Mouse (Mus musculus) spleen, adult 2 months (tissue): ENCODE measurements around the gene Vldlr. TPM values are rescaled to one million over a fixed set of nuclear protein-coding genes. Genes with fewer than 3 reads are reported as not detected.

ENCODE experiments used
- DNase-seq, 2 experiments: peaks; one replicate each; pipeline versions ENCODE4 v3.0.0 to v3.0.0-alpha.2; 2012 to 2021; ENCODE audit warnings: low spot score in 2 of 2, low read depth in 1 of 2
- H3K27ac ChIP-seq: fragments of 200-500 bp; 2 replicates; pipeline ENCODE4 v1.5.1; 2012; ENCODE audit warnings: low read length, inconsistent platforms; ENCODE audit not compliant: insufficient read depth
- H3K27me3 ChIP-seq: fragments of 200-500 bp; 2 replicates; pipeline ENCODE4 v1.6.1; 2012; ENCODE audit warnings: mild to moderate bottlenecking, moderate library complexity, low read length, inconsistent platforms; ENCODE audit not compliant: control insufficient read depth, insufficient read depth
- H3K36me3 ChIP-seq: fragments of 200-500 bp; 2 replicates; pipeline ENCODE4 v1.6.1; 2012; ENCODE audit warnings: mild to moderate bottlenecking, low read length, inconsistent platforms; ENCODE audit not compliant: control insufficient read depth, insufficient read depth
- H3K4me1 ChIP-seq: fragments of 200-500 bp; 2 replicates; pipeline ENCODE4 v1.6.1; 2011; ENCODE audit warnings: inconsistent platforms; ENCODE audit not compliant: control insufficient read depth, insufficient read depth, insufficient read length
- H3K4me3 ChIP-seq: fragments of 200-500 bp; 2 replicates; pipeline ENCODE4 v1.5.1; 2011; ENCODE audit warnings: mild to moderate bottlenecking, inconsistent platforms; ENCODE audit not compliant: insufficient read depth, insufficient read length; ENCODE audit errors: extremely low read depth
- CTCF ChIP-seq: fragments of 200-500 bp; IDR thresholded peaks from 2 replicates; pipeline ENCODE4 v1.5.1; 2011; ENCODE audit warnings: mild to moderate bottlenecking, inconsistent platforms; ENCODE audit not compliant: insufficient read depth, insufficient read length, insufficient replicate concordance; ENCODE audit errors: extremely low read depth
- POLR2A ChIP-seq: fragments of 200-500 bp; IDR thresholded peaks from 2 replicates; pipeline ENCODE4 v1.6.1; 2011; ENCODE audit warnings: low read depth, low read length, inconsistent platforms
- WGBS: fragments of 180-500 bp; shearing (Covaris S2); methylation state at CpG from one replicate; pipeline ENCODE4 v1.1.7; 2018; 5-methylcytosine and 5-hydroxymethylcytosine counted together
- polyA plus RNA-seq: library from polyadenylated mRNA; depleted of rRNA; stranded (reverse); fragments of >200 nt; gene quantifications from 2 replicates; pipeline ENCODE4 v1.2.3, GENCODE M21; 2012

Gene Vldlr
- polyA plus RNA-seq, 1 experiment: 1.4 TPM

GRCm38 (mm10) chr19:27217404-27217940 lies 1.2 kb downstream of the Vldlr start:
- no peak for TF ChIP-seq POLR2A
- no peak for TF ChIP-seq CTCF
- peaks cover 4% of the 10 kb centered on the region for H3K4me1 ChIP-seq
- DNase-seq: no peak
- H3K27me3 ChIP-seq: peaks cover 10% of the 10 kb centered on the region
- no peaks in the 10 kb centered on the region for H3K36me3 ChIP-seq
- peak overlapping the region; percentile 30; the same call in 1 of the 2 replicates for H3K4me3 ChIP-seq
- WGBS: 1% methylated on average over 36 of the region's 52 CpGs
- H3K27ac ChIP-seq: no peak overlapping the region

GRCm38 (mm10) chr19:27217941-27218411 lies 1.7 kb downstream of the Vldlr start:
- Histone ChIP-seq H3K27ac (no peak overlapping the region), H3K4me1 (peaks cover 4% of the 10 kb centered on the region), H3K36me3 (no peaks in the 10 kb centered on the region), H3K27me3 (peaks cover 10% of the 10 kb centered on the region), H3K4me3 (peak overlapping the region; percentile 9; the same call in 1 of the 2 replicates)
- under 1% methylated on average over 32 of the region's 32 CpGs for WGBS
- TF ChIP-seq POLR2A: no peak
- no peak for TF ChIP-seq CTCF
- no peak for DNase-seq

- 3% methylated on average over 30 of the region's 30 CpGs for WGBS
- DNase-seq: no peak
- H3K27me3 ChIP-seq: peaks cover 10% of the 10 kb centered on the region
Observed at GRCm38 (mm10) chr19:27218561-27219262, 2.4 kb downstream of the Vldlr start.

GRCm38 (mm10) chr19:27219586-27219985 lies 3.3 kb downstream of the Vldlr start:
- TF ChIP-seq POLR2A (no peak), CTCF (no peak)
- no peaks in the 10 kb centered on the region for H3K36me3 ChIP-seq
- no peak for DNase-seq

More at GRCm38 (mm10) chr19:27218561-27219262, 2.4 kb downstream of the Vldlr start:
- Histone ChIP-seq H3K27ac (no peak overlapping the region), H3K4me1 (peaks cover 4% of the 10 kb centered on the region), H3K4me3 (peak overlapping the region; percentile 3; the same call in 1 of the 2 replicates), H3K36me3 (no peaks in the 10 kb centered on the region)
- TF ChIP-seq CTCF: no peak
- no peak for TF ChIP-seq POLR2A

GRCm38 (mm10) chr19:27223046-27223445 lies 6.8 kb downstream of the Vldlr start:
- 0 out of 2 replicates have a peak, but pooled peaks cover 1% of the 10 kb centered on the region for H3K27me3 ChIP-seq
- H3K27ac ChIP-seq: no peak overlapping the region
- DNase-seq: no peak
- 79% methylated on average over 6 of the region's 6 CpGs for WGBS
- no peaks in the 10 kb centered on the region for H3K36me3 ChIP-seq
- no peak for TF ChIP-seq CTCF
- no peak for TF ChIP-seq POLR2A
- H3K4me3 ChIP-seq: no peak overlapping the region
- no peaks in the 10 kb centered on the region; the same call in 1 of the 2 replicates for H3K4me1 ChIP-seq

More at GRCm38 (mm10) chr19:27219586-27219985, 3.3 kb downstream of the Vldlr start:
- peaks cover 10% of the 10 kb centered on the region for H3K27me3 ChIP-seq
- peaks cover 4% of the 10 kb centered on the region for H3K4me1 ChIP-seq
- H3K27ac ChIP-seq: no peak overlapping the region
- H3K4me3 ChIP-seq: no peak overlapping the region

- 65% methylated on average over 1 of the region's 1 CpGs for WGBS
- Histone ChIP-seq H3K4me3 (no peak overlapping the region), H3K36me3 (no peaks in the 10 kb centered on the region), H3K4me1 (no peaks in the 10 kb centered on the region), H3K27me3 (no peaks in the 10 kb centered on the region), H3K27ac (no peak overlapping the region)
- no peak for TF ChIP-seq POLR2A
- no peak for TF ChIP-seq CTCF
- no peak for DNase-seq
Observed at GRCm38 (mm10) chr19:27224356-27224755, 8.1 kb downstream of the Vldlr start.

- 88% methylated on average over 3 of the region's 3 CpGs for WGBS
- Histone ChIP-seq H3K4me3 (no peak overlapping the region), H3K4me1 (no peaks in the 10 kb centered on the region), H3K27me3 (no peaks in the 10 kb centered on the region), H3K27ac (no peak overlapping the region), H3K36me3 (no peaks in the 10 kb centered on the region)
- DNase-seq: no peak
- TF ChIP-seq POLR2A: no peak
- no peak for TF ChIP-seq CTCF
Observed at GRCm38 (mm10) chr19:27226626-27227025, 10.3 kb downstream of the Vldlr start.
